11 mouse cellular contexts compared by ENCODE assay signal in the genomic region with DNA sequence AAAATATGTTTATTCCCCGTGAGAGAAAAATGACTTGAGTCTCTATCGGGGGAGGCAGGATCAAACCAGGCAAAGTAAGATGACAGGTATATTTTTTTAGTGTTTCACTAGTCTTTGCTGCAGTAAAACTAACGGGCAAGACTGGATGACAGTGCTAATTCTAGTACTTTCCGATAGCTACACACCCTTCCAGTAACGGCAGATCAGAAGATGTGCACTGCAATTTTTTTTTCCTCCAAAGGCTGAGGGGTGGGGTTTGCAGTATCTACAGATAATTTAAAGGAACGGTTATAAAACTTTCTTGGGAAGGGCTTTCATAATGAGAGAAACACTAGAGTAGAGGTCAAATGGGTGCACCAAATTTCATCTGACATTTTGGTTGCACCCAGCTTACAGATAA. TPM values are rescaled to one million over a fixed set of nuclear protein-coding genes. Genes with fewer than 3 reads are reported as not detected.
DNase-seq lines count a peak whose midpoint lies in the region; ATAC-seq and TF ChIP-seq lines count a peak whose summit lies in the region.
"Had no signal": no experiment of that assay in that cellular context is flagged by ENCODE, and none has a peak within 500 bp of the region (broad histone marks: within the 10 kb centered on the region; RNA-seq: fewer than 3 reads in every experiment).

No protein-coding gene starts in this region.

- no peak overlapping the region for H3K27ac ChIP-seq in kidney, embryonic 14.5 days (ENCODE audit: low read depth, low read length)
- no peak overlapping the region for H3K27ac ChIP-seq in embryonic facial prominence, embryonic 10.5 days (replicated peaks)
- H3K27ac ChIP-seq in forebrain, postnatal 0 days (ENCODE audit: low read depth, low read length): peak overlapping the region; percentile 22; the same call in 1 of the 2 replicates
- H3K27ac ChIP-seq in midbrain, embryonic 15.5 days: peak overlapping the region; percentile 86

- H3K4me1 ChIP-seq in kidney, embryonic 14.5 days (ENCODE audit: control insufficient read depth, insufficient read depth, low read length): peaks cover 5% of the 10 kb centered on the region; the same call in 1 of the 2 replicates
- H3K4me1 ChIP-seq in embryonic facial prominence, embryonic 10.5 days: peaks cover 15% of the 10 kb centered on the region
- H3K4me1 ChIP-seq in forebrain, postnatal 0 days (ENCODE audit: insufficient read depth): no peaks in the 10 kb centered on the region
- 0 out of 2 replicates have a peak, but pooled peaks cover 7% of the 10 kb centered on the region for H3K4me1 ChIP-seq in midbrain, embryonic 15.5 days

- H3K36me3 ChIP-seq in kidney, embryonic 14.5 days (ENCODE audit: control insufficient read depth, insufficient read depth, low read length): no peaks in the 10 kb centered on the region
- H3K36me3 ChIP-seq in embryonic facial prominence, embryonic 10.5 days (replicated peaks): no peaks in the 10 kb centered on the region
- H3K36me3 ChIP-seq in forebrain, postnatal 0 days (ENCODE audit: insufficient read depth): no peaks in the 10 kb centered on the region
- no peaks in the 10 kb centered on the region for H3K36me3 ChIP-seq in midbrain, embryonic 15.5 days (replicated peaks)

- peak overlapping the region; percentile 17; the same call in 1 of the 2 replicates for H3K4me3 ChIP-seq in kidney, embryonic 14.5 days (ENCODE audit: low read length)
- H3K4me3 ChIP-seq in embryonic facial prominence, embryonic 10.5 days: peak overlapping the region; percentile 32; the same call in 1 of the 2 replicates
- H3K4me3 ChIP-seq in forebrain, postnatal 0 days (ENCODE audit: low read depth, low read length): peak overlapping the region; percentile 36
- H3K4me3 ChIP-seq in midbrain, embryonic 15.5 days: peak overlapping the region; percentile 48

- no peak for DNase-seq in kidney, adult 18-20 months
- no peak for DNase-seq in embryonic facial prominence, embryonic 10.5 days (ENCODE audit: low spot score)
- DNase-seq in forebrain, postnatal 0 days: no peak
- DNase-seq in lung, postnatal 36 days: no peak
- DNase-seq in embryo, embryonic 10.5 days (ENCODE audit: low spot score): no peak
- no peak for DNase-seq in liver

- no peaks in the 10 kb centered on the region for H3K9me3 ChIP-seq in kidney, embryonic 14.5 days (ENCODE audit: control insufficient read depth, low read length)
- H3K9me3 ChIP-seq in embryonic facial prominence, embryonic 10.5 days: no peaks in the 10 kb centered on the region
- no peaks in the 10 kb centered on the region for H3K9me3 ChIP-seq in forebrain, postnatal 0 days (ENCODE audit: low read length)
- no peaks in the 10 kb centered on the region for H3K9me3 ChIP-seq in midbrain, embryonic 15.5 days

- no peak for TF ChIP-seq CTCF in forebrain, postnatal 0 days (IDR thresholded peaks at IDR 0.05; ENCODE audit: low read depth)

- no peaks in the 10 kb centered on the region for H3K27me3 ChIP-seq in kidney, embryonic 14.5 days (ENCODE audit: control insufficient read depth, insufficient read depth, low read length)
- no peaks in the 10 kb centered on the region for H3K27me3 ChIP-seq in embryonic facial prominence, embryonic 10.5 days (replicated peaks; ENCODE audit: low read depth, poor library complexity, severe bottlenecking)
- no peaks in the 10 kb centered on the region for H3K27me3 ChIP-seq in forebrain, postnatal 0 days (ENCODE audit: insufficient read depth, low read length)
- no peaks in the 10 kb centered on the region for H3K27me3 ChIP-seq in midbrain, embryonic 15.5 days (replicated peaks)

- peak overlapping the region; percentile 35 for H3K4me2 ChIP-seq in kidney, embryonic 14.5 days (replicated peaks; ENCODE audit: low read depth, low read length)
- H3K4me2 ChIP-seq in forebrain, postnatal 0 days (ENCODE audit: low read depth): peak overlapping the region; percentile 38
- peak overlapping the region; percentile 64 for H3K4me2 ChIP-seq in midbrain, embryonic 15.5 days

- no peak overlapping the region for H3K9ac ChIP-seq in kidney, embryonic 14.5 days (ENCODE audit: low read depth, low read length)
- H3K9ac ChIP-seq in forebrain, postnatal 0 days: peak overlapping the region; percentile 45
- peak overlapping the region; percentile 56 for H3K9ac ChIP-seq in midbrain, embryonic 15.5 days

- WGBS in kidney, embryonic 14.5 days: 61% methylated on average over 6 of the region's 6 CpGs
- 69% methylated on average over 6 of the region's 6 CpGs for WGBS in embryonic facial prominence, embryonic 10.5 days
- WGBS in forebrain, postnatal 0 days: 25% methylated on average over 6 of the region's 6 CpGs
- WGBS in midbrain, embryonic 15.5 days: 17% methylated on average over 6 of the region's 6 CpGs

- ATAC-seq in kidney, embryonic 14.5 days (ENCODE audit: low FRiP score, low TSS enrichment): no peak
- ATAC-seq in forebrain, postnatal 0 days: no peak
- ATAC-seq in midbrain, embryonic 15.5 days (replicated peaks): peak; percentile 65

RNA-seq across cellular contexts. Expression of a gene that starts 0.9 kb away (rescaled TPM):
- polyA plus RNA-seq in kidney, embryonic 14.5 days (2014; fragmentation: Nextera tagmentation; extraction: Ambion mirVana): 3.1 and 3.6 TPM in 2 replicates
- 0.67 and 0.88 TPM in 2 replicates for polyA plus RNA-seq in embryonic facial prominence, embryonic 10.5 days (2016; fragmentation: Nextera tagmentation; extraction: Ambion mirVana)
- 29.7 and 32.5 TPM in 2 replicates for total RNA-seq in forebrain, postnatal 0 days (2014; rRNA removed)
- 13.3 and 16.1 TPM in 2 replicates for polyA plus RNA-seq in forebrain, postnatal 0 days (2015; fragmentation: Nextera tagmentation; extraction: Ambion mirVana)
- polyA plus RNA-seq in midbrain, embryonic 15.5 days (2015; fragmentation: Nextera tagmentation; extraction: Ambion mirVana): 10.3 and 12.3 TPM in 2 replicates
- total RNA-seq: liver, adult 2 months; megakaryocyte progenitor cell, adult 5-6 weeks had no signal
- polyA plus RNA-seq: large intestine, adult 2 months; liver, adult 2 months had no signal

Comparison
In these comparisons a context has a peak if more than half of its experiments do, and no peak if none do; other contexts are left out.
1. H3K27ac ChIP-seq: peak in forebrain, postnatal 0 days (single experiment) and midbrain, embryonic 15.5 days (single experiment); none in kidney, embryonic 14.5 days (single experiment) and embryonic facial prominence, embryonic 10.5 days (single experiment).
2. Peak in every context shown above with its lines, with median percentiles within 50 percentile points of each other: H3K4me2 ChIP-seq and H3K4me3 ChIP-seq.